In the genomic region with DNA sequence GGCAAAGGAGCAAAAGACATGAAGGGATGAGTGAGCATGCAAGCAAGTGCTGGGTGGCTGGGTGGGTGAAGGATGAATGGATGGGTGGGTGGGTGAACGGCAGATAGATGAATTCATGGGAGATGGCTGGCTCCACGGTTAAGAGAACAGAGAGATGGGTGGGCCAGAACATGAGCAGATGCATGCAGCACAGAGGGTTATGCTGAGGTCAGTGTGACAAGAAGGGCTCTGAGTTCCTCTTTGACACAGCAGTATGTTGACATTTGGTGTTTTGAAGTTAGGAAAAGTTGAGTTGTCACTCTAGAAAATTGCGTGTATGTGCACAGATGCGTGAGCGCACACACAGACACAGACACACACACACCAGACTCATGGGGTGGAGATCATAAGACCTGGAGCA, we compare ENCODE assay signal across 12 mouse cellular contexts.
"Had no signal": no experiment of that assay in that cellular context is flagged by ENCODE, and none has a peak within 500 bp of the region (broad histone marks: within the 10 kb centered on the region; RNA-seq: fewer than 3 reads in every experiment).

No protein-coding gene starts in this region.

- H3K27ac ChIP-seq: kidney, postnatal 0 days; liver, embryonic 12.5 days; midbrain, embryonic 10.5 days; neural tube, embryonic 13.5 days had no signal

- H3K9me3 ChIP-seq: limb, embryonic 10.5 days; liver, embryonic 12.5 days; midbrain, embryonic 10.5 days; neural tube, embryonic 13.5 days had no signal

- DNase-seq: kidney, adult 11 months; kidney, adult 9 months; kidney, postnatal 36 days; midbrain, embryonic 14.5 days; right cerebral cortex, postnatal 14 days; thymus, adult 18-20 months; thymus, postnatal 14 days had no signal

- H3K4me3 ChIP-seq: limb, embryonic 10.5 days; liver, embryonic 12.5 days; midbrain, embryonic 10.5 days; neural tube, embryonic 13.5 days had no signal

- H3K4me2 ChIP-seq: liver, embryonic 12.5 days; neural tube, embryonic 13.5 days had no signal

- H3K27me3 ChIP-seq: neural tube, embryonic 13.5 days had no signal

- ATAC-seq: liver, embryonic 12.5 days had no signal

- H3K9ac ChIP-seq: liver, embryonic 12.5 days; neural tube, embryonic 13.5 days had no signal

- H3K36me3 ChIP-seq: limb, embryonic 10.5 days; liver, embryonic 12.5 days; midbrain, embryonic 10.5 days; neural tube, embryonic 13.5 days had no signal
